Mouse (Mus musculus): ENCODE measurements around the gene Ankrd33b. TPM values are rescaled to one million over a fixed set of nuclear protein-coding genes. Genes with fewer than 3 reads are reported as not detected.

The Ankrd33b gene
- polyA plus RNA-seq, 1 experiment from 2014 or later: 0.70 TPM

- 2% methylated on average over 37 of the region's 37 CpGs for WGBS
- peaks cover 32% of the 10 kb centered on the region for H3K4me1 ChIP-seq
- no peaks in the 10 kb centered on the region for H3K9me3 ChIP-seq
- peak overlapping the region; percentile 64 for H3K4me3 ChIP-seq (replicated peaks)
- H3K9ac ChIP-seq: no peak overlapping the region
- peak overlapping the region; percentile 100 for H3K4me2 ChIP-seq
- H3K27me3 ChIP-seq: peaks cover 86% of the 10 kb centered on the region
- no peaks in the 10 kb centered on the region for H3K36me3 ChIP-seq (replicated peaks)
- H3K27ac ChIP-seq: no peak overlapping the region
- ATAC-seq (ENCODE audit: low FRiP score): no peak
These were observed 1.6 kb downstream of the Ankrd33b start for GRCm38 (mm10) chr15:31365720-31366591.

GRCm38 (mm10) chr15:31365041-31365719 is 2.3 kb downstream of the Ankrd33b start:
- Histone ChIP-seq H3K9me3 (no peaks in the 10 kb centered on the region), H3K4me2 (peak overlapping the region; percentile 100), H3K36me3 (replicated peaks) (no peaks in the 10 kb centered on the region), H3K27me3 (peaks cover 79% of the 10 kb centered on the region), H3K9ac (no peak overlapping the region), H3K4me1 (peaks cover 32% of the 10 kb centered on the region), H3K4me3 (replicated peaks) (peak overlapping the region; percentile 64), H3K27ac (no peak overlapping the region)
- 14% methylated on average over 11 of the region's 11 CpGs for WGBS
- ATAC-seq (ENCODE audit: low FRiP score): no peak

- H3K4me2 ChIP-seq: no peak overlapping the region
- no peaks in the 10 kb centered on the region for H3K36me3 ChIP-seq (replicated peaks)
- no peaks in the 10 kb centered on the region for H3K9me3 ChIP-seq
- peaks cover 32% of the 10 kb centered on the region for H3K4me1 ChIP-seq
- H3K27ac ChIP-seq: no peak overlapping the region
- whole genome bisulfite sequencing: 52% methylated on average over 6 of the region's 6 CpGs
- no peak overlapping the region for H3K9ac ChIP-seq
- no peak for ATAC-seq (ENCODE audit: low FRiP score)
- H3K27me3 ChIP-seq: peaks cover 75% of the 10 kb centered on the region
- H3K4me3 ChIP-seq (replicated peaks): no peak overlapping the region
These were observed 3.1 kb downstream of the Ankrd33b start for GRCm38 (mm10) chr15:31364396-31364795.

- H3K9me3 ChIP-seq: no peaks in the 10 kb centered on the region
- 74% methylated on average over 8 of the region's 8 CpGs for WGBS
- ATAC-seq (ENCODE audit: low FRiP score): no peak
These were observed 3.6 kb downstream of the Ankrd33b start for GRCm38 (mm10) chr15:31363981-31364361.

GRCm38 (mm10) chr15:31363241-31363980 is 4.1 kb downstream of the Ankrd33b start:
- 86% methylated on average over 13 of the region's 13 CpGs for WGBS
- Histone ChIP-seq H3K27ac (no peak overlapping the region), H3K4me3 (replicated peaks) (no peak overlapping the region), H3K36me3 (replicated peaks) (no peaks in the 10 kb centered on the region), H3K9me3 (no peaks in the 10 kb centered on the region), H3K4me2 (no peak overlapping the region), H3K27me3 (peaks cover 65% of the 10 kb centered on the region), H3K9ac (no peak overlapping the region), H3K4me1 (peaks cover 28% of the 10 kb centered on the region)
- no peak for ATAC-seq (ENCODE audit: low FRiP score)

More at GRCm38 (mm10) chr15:31363981-31364361, 3.6 kb downstream of the Ankrd33b start:
- H3K27ac ChIP-seq: no peak overlapping the region
- H3K9ac ChIP-seq: no peak overlapping the region
- no peak overlapping the region for H3K4me3 ChIP-seq (replicated peaks)
- H3K36me3 ChIP-seq (replicated peaks): no peaks in the 10 kb centered on the region
- H3K4me1 ChIP-seq: peaks cover 30% of the 10 kb centered on the region
- H3K4me2 ChIP-seq: no peak overlapping the region
- peaks cover 70% of the 10 kb centered on the region for H3K27me3 ChIP-seq

GRCm38 (mm10) chr15:31361259-31361853 is 6.2 kb downstream of the Ankrd33b start:
- no peak overlapping the region for H3K27ac ChIP-seq
- peaks cover 44% of the 10 kb centered on the region for H3K27me3 ChIP-seq
- H3K9ac ChIP-seq: no peak overlapping the region
- 88% methylated on average over 9 of the region's 9 CpGs for WGBS
- no peaks in the 10 kb centered on the region for H3K9me3 ChIP-seq
- no peak for ATAC-seq (ENCODE audit: low FRiP score)
- H3K4me3 ChIP-seq (replicated peaks): no peak overlapping the region
- H3K36me3 ChIP-seq (replicated peaks): no peaks in the 10 kb centered on the region
- no peak overlapping the region for H3K4me2 ChIP-seq
- peaks cover 10% of the 10 kb centered on the region for H3K4me1 ChIP-seq

- Histone ChIP-seq H3K27me3 (peaks cover 37% of the 10 kb centered on the region), H3K4me3 (replicated peaks) (no peak overlapping the region), H3K9me3 (no peaks in the 10 kb centered on the region), H3K36me3 (replicated peaks) (no peaks in the 10 kb centered on the region), H3K4me2 (no peak overlapping the region), H3K4me1 (peaks cover 2% of the 10 kb centered on the region; the same call in 1 of the 2 replicates), H3K9ac (no peak overlapping the region), H3K27ac (no peak overlapping the region)
- 73% methylated on average over 6 of the region's 6 CpGs for WGBS
- ATAC-seq (ENCODE audit: low FRiP score): no peak
These were observed 6.9 kb downstream of the Ankrd33b start for GRCm38 (mm10) chr15:31360593-31360992.

- H3K27ac ChIP-seq: no peak overlapping the region
- 90% methylated on average over 6 of the region's 6 CpGs for WGBS
- ATAC-seq (ENCODE audit: low FRiP score): no peak
- no peak overlapping the region for H3K9ac ChIP-seq
- H3K36me3 ChIP-seq (replicated peaks): no peaks in the 10 kb centered on the region
- no peak overlapping the region for H3K4me2 ChIP-seq
- H3K4me1 ChIP-seq: no peaks in the 10 kb centered on the region
- H3K9me3 ChIP-seq: no peaks in the 10 kb centered on the region
- H3K4me3 ChIP-seq (replicated peaks): no peak overlapping the region
- peaks cover 29% of the 10 kb centered on the region for H3K27me3 ChIP-seq
These were observed 7.7 kb downstream of the Ankrd33b start for GRCm38 (mm10) chr15:31359805-31360204.

- H3K4me1 ChIP-seq: no peaks in the 10 kb centered on the region
- no peak for ATAC-seq (ENCODE audit: low FRiP score)
- H3K27ac ChIP-seq: no peak overlapping the region
- no peak overlapping the region for H3K9ac ChIP-seq
- no peaks in the 10 kb centered on the region for H3K27me3 ChIP-seq
- H3K4me2 ChIP-seq: no peak overlapping the region
- no peaks in the 10 kb centered on the region for H3K9me3 ChIP-seq
- no peaks in the 10 kb centered on the region for H3K36me3 ChIP-seq (replicated peaks)
- WGBS: 93% methylated on average over 13 of the region's 13 CpGs
- H3K4me3 ChIP-seq (replicated peaks): no peak overlapping the region
These were observed 14.8 kb downstream of the Ankrd33b start for GRCm38 (mm10) chr15:31352494-31353279.

- Histone ChIP-seq H3K9me3 (no peaks in the 10 kb centered on the region), H3K4me2 (no peak overlapping the region), H3K4me1 (no peaks in the 10 kb centered on the region), H3K36me3 (replicated peaks) (no peaks in the 10 kb centered on the region), H3K9ac (no peak overlapping the region), H3K27ac (no peak overlapping the region), H3K27me3 (no peaks in the 10 kb centered on the region), H3K4me3 (replicated peaks) (no peak overlapping the region)
- no peak for ATAC-seq (ENCODE audit: low FRiP score)
- WGBS: 81% methylated on average over 7 of the region's 7 CpGs
These were observed 17.6 kb downstream of the Ankrd33b start for GRCm38 (mm10) chr15:31349810-31350341.

GRCm38 (mm10) chr15:31349046-31349445 is 18.5 kb downstream of the Ankrd33b start:
- WGBS: 92% methylated on average over 5 of the region's 5 CpGs
- no peak for ATAC-seq (ENCODE audit: low FRiP score)

More at GRCm38 (mm10) chr15:31349046-31349445, 18.5 kb downstream of the Ankrd33b start:
- no peaks in the 10 kb centered on the region for H3K36me3 ChIP-seq (replicated peaks)
- H3K27ac ChIP-seq: no peak overlapping the region
- H3K4me2 ChIP-seq: no peak overlapping the region
- H3K27me3 ChIP-seq: no peaks in the 10 kb centered on the region
- no peak overlapping the region for H3K9ac ChIP-seq
- H3K4me3 ChIP-seq (replicated peaks): no peak overlapping the region
- no peaks in the 10 kb centered on the region for H3K9me3 ChIP-seq
- H3K4me1 ChIP-seq: no peaks in the 10 kb centered on the region

Data from forebrain, embryonic 12.5 days (tissue).